Mouse (Mus musculus): ENCODE measurements around the gene Slmap. TPM values are rescaled to one million over a fixed set of nuclear protein-coding genes. Genes with fewer than 3 reads are reported as not detected.
"Not testable (repeated sequence)": the region's sequence is repeated elsewhere in the genome, so short reads cannot be mapped to it uniquely, and the experiment has no call there.

The Slmap gene
- total RNA-seq (2021) = 10 to 100 TPM; 81.3 to 88.8 TPM
- long read RNA-seq, experiment 1, full-length matches to known transcripts = 5 of 60 reads
- long read RNA-seq, experiment 1, partial matches to known transcripts = 18 of 60 reads
- long read RNA-seq, experiment 1, other reads (novel, unspliced or antisense) = 37 of 60 reads
- long read RNA-seq, experiment 2, full-length matches to known transcripts = 6 of 84 reads
- long read RNA-seq, experiment 2, partial matches to known transcripts = 30 of 84 reads
- long read RNA-seq, experiment 2, other reads (novel, unspliced or antisense) = 48 of 84 reads

DNA sequence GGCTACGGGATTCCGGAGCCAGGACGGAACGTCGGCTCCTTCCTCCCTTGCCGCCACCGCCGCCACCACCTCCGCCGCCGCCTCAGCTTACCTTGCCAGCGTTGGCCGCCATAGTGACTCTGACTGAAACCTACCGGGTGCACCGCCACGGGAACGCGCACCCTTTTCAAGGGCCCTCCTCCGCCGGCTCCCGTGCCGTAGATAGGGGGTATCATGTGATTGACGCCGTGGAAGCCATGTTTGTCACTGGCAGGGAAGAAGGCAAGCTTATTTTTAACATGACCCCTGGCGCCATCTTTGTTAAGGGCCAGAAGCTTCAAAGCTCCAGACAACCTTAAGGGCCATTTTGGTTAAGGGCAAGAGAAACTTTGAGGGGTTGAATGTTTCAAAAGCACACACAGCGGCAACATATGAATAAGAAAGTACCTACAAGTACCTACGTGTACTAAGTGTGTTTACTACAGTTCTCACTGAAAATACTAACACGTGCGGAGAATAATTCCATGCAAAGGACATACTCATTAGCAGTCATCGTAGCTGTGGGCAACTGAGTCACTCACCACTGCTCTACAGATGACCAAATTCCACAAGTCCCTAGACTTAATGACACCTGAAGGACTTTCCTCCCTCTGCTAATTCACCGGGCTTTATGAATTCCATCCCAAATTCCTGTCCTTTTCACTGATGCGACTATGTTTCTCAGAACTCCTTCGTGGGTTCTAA lies at the start of gene Slmap:
TSS of gene Slmap (minus strand) at position 175 of the 723 bp plus-strand sequence.
- DNase-seq (ENCODE audit: low spot score in 2 of 2) = peak; percentile 98 to 99

DNA sequence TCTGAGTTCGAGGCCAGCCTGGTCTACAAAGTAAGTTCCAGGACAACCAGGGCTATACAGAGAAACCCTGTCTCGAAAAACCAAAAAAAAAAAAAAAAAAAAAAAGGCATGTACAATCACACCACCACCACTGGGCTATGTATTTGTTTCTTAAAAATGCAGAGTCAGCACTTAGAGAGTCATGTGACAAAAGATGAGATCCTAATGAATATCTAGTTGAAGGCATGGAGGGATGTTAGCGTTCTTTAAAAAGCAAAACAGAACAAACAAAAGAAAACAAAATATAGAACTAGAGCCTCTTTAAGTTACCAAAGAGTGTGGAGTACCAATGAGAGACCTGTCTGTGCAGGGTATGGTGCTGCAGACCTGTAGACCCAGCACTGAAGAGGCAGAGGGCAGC lies 48.9 kb upstream of the Slmap start:
- DNase-seq (ENCODE audit: low spot score in 2 of 2) = no peak

DNA sequence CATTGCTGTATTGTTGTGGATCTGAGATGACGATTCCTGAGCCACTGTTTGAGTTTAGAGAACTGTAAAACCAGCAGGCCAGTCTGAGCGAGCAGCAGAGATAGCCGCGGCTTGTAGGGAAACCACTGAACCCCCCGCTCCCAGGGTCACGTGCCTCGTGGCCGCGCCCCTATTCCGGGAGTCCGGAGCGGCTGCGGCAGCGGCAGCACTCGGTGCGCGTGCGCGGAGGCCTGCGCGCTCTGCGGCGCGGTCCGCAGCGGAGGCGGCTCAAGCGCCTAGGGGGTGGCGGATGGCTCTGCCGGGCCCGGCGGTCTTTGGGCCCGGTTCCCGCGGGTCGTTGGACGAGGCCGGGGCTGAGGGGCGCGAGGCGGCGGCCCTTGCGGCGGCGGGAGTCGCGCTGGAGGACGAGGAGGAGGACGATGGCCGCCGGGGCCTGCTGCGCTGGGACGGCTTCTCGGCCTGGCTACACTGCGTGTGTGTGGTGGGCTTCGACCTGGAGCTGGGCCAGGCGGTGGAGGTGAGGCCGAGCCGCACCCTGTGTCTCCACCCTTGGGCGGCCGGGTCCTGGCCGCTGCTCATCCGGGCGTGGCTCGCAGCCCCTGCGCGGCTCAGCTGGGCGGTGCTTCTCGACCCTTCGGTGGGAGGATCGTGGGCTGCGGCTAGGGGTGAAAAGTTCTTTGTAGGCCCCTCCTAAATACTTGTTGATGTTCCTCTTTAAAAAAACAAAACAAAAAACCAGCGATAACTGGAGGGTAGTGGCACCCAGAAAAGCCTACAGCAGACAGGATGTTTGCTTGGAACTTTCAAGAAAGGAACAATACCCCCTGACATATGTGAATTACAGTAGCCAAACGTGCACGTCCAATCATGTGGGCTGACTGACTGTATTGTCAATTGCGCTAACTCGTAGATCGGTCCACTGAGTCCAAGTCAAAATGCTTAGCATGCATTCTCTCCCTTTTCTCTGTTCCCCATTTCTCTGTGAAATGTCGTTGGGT lies 44.9 kb upstream of the Slmap start:
- DNase-seq (ENCODE audit: low spot score in 2 of 2) = peak; percentile 84 to 87

DNA sequence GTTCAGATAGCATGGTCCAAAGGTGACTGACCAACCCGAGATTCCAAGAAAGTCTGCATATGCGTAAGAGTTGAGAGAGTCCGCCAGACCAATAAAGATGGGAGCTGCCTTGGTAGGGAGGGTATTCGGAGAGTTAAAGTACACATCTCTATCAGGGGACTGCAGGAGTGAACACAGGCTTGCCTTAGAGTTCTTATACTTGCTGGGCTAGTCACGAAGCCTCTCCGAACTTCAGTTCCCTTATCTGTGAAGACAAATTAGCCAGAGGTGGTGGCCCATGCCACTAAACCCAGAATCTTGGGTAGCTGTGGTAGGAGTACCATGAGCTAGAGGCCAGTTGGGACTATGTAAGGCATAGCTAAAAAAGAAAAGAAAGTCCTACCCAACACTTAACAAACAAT lies 44.1 kb upstream of the Slmap start:
- DNase-seq (ENCODE audit: low spot score in 2 of 2) = no peak

DNA sequence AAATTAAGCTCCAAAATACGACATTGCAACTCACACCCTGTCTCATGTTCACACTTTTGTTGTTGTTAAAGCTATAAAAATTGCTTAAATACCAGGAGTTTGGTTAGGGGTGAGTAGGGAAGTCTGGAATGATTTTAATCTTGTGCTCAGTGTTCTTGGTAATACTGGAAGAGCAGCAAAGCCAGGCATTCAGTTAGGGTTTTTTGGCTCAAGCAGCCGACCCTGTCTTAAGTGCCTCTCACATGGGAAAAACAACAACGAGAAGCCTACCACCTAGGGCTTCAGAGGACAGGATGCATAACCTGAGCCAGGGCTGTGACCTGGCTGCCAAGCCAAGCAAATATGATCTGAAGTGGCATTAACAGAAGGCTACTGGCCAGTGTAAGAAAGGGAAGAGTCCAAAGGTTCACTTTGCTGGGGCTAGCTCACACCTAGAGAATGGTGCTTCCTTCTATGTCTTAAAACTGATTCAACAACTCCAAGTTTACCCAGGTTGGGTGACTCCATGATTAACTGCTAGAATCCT lies 41.6 kb upstream of the Slmap start:
- no peak for DNase-seq (ENCODE audit: low spot score in 2 of 2)

DNA sequence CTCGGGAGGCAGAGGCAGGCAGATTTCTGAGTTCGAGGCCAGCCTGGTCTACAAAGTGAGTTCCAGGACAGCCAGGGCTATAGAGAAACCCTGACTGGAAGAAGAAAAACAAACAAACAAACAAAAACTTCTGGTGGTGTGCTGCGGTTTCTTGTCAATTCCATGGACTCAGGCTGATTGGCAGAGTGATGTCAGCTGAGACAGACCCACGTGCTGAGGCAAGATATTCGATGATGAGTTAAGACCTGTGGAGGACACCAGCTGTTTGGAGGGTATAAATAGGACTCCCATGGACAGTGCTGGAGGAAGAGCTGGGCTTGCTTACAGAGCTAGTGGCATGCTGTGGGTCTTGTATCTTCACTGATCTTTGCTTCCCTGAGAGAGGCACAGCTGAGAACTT lies 38.8 kb upstream of the Slmap start, which contains the start of gene Dennd6a:
TSS of gene Dennd6a (plus strand) at position 301 of the 400 bp plus-strand sequence.
- DNase-seq (ENCODE audit: low spot score in 2 of 2) = not testable (repeated sequence)

DNA sequence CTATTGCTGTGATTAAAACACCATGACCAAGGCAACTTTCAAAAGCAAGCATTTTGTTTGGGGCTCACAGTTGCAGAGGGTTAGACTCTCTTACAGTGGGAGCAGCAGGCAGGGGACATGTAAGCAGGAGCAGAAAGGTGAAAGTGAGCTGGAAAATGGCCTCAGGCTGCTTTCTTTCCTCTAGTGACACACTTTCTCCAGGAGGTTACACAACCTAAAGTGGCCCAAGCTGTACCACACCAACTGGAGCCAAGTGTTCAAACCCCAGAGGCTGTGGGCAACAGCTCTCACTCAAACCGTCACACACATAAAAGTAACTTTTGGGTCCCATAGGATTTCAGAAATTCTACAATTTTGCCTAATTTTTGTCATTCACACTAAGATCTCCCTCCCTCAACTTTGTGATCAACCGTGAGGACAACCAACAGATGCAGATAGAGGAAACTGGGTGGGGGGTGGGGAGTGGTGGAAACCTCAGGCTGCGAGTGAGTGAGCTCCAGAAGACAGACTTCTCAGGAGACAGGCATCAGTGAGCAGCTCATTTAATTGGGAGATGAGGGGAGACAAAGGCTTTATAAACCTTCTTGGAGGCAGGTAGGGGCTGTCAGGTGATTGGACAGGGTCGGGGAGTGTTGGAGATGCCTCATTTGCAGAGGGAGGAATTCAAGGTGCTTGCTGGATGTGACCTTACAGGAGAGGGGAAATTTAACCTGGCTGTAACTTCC lies 37.4 kb upstream of the Slmap start:
- DNase-seq (ENCODE audit: low spot score in 2 of 2) = no peak

DNA sequence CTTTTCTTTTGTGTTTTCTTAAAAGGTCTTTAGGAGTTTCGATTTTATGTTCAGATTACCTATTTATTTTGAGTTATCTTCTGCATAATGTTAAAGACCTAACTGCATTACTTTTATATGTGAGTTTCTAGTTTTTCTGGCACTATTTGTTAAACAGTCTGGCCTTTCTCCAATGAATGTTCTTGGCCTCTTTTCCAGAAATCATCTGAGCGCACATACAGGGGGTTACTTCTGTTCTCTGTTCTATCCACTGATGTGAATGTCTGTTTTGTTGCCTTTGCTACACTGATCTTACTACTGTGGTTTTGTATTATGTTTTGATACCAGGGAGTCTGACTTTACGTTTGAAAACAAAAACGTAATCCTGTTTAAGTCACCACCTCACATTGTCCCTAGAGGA lies 35.1 kb upstream of the Slmap start:
- no peak for DNase-seq (ENCODE audit: low spot score in 2 of 2)

DNA sequence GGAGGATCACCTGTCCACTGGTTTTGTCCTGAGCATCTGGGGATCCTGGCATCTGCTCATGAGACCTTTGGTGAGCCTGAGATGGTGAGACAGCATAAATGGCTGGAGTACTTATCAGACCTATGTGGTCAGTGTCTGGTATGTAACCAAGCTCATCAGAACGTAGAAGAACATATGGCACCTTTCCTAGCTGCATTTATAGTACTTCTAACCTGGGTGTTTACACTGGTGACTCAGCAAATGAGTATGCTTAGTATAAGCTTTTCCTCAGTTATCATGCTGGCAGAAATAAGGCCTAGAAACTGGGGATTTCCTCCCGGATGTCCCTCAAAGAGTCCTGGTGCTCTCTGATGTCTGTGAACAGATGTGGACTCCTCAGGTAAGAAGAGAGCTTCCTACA lies 27.5 kb upstream of the Slmap start:
- DNase-seq (ENCODE audit: low spot score in 2 of 2) = no peak

DNA sequence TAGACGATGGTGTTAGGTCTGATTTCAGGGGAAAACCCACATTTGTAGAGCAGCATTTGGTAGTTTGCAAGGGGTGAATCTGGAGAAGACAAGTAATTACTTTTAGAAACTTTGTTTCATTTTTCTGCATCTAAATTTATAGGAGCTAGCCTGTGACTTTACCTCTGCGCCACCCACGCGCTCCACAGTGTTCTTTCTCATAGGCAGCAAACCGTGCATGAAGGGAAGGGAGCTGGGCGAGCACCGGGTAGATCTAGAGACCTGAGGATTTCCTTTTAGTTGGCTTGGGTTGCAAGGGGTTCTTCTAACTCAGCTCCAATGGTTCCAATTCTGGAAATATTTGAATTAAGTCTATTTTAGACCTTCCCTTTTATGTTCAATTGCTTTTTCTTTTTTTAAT lies 23.8 kb upstream of the Slmap start:
- DNase-seq (ENCODE audit: low spot score in 2 of 2) = no peak

DNA sequence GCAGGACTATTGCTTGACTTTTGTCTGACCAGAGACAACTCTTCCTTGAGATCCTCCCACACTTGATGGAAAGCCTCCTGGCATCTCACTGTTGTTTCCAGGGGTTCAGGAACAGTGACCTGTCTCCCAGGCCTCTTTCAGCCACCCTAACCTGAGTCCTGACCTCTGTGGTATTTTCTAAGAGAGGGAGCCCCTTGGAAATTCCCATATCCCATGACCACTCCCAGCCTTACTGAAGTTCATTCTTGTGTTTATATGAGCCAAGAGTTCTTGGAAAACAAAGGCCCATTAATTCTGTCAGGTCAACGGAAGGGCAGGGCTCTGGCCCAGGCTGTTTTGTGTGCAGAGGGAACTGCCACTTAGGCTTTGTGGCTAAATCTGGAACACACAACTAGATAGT lies 22.9 kb upstream of the Slmap start:
- DNase-seq (ENCODE audit: low spot score in 2 of 2) = no peak

DNA sequence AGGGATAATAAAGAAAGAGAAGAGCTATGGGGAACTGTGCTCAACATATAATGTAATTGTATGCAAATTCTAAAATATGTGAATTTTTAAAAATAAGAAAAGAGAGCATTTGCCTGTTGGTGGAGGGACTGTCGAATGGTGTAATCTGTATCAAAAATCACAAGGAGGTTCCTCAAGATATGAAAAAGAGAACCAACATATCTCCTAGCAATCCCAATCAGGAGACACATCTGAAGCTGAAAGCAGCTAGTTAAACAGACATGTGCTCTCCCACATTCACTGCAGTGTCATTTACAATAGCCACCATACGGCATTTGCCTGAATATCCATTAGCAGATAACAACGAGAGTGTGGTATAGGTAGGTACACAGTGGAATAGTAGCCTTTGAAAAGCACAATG lies 18.1 kb upstream of the Slmap start:
- DNase-seq (ENCODE audit: low spot score in 2 of 2) = no peak

DNA sequence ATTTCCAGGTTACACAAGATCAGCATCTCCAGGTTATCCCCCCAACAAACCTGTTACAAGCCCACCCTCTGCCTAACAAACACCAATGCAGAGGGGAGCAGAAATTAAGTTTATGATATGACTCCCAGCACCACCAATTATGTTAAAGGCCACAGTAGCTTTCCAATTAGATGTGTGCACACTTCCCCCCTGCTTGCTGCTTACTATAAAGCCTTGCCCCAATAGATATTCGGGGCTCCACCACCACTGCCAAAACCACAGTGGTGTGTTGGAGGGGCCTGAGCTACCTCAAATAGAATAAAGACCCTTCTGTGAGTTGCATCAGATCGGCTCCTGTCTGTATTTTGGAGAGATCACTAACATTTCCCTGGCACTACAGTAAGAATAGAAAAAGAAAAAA lies 17.7 kb upstream of the Slmap start:
- no peak for DNase-seq (ENCODE audit: low spot score in 2 of 2)

DNA sequence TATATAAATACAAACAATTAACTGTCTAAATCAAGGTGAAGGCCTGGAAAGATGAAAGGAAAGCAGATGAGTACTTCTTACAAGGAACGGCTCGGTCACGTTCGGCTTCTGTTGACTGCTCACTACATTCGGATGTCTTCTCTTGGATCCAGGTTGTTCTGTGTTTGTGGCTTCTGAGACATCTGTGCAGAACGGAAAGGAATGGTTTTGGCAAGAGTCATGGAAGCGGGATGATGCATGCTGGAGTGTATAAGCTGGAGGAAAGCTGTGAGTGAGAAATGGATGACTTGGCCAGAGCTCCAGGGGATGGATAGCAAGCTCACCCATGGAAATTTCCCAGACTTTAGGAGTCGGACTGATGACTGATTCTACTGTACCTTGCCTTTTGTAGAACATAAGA lies 16.0 kb upstream of the Slmap start:
- DNase-seq (ENCODE audit: low spot score in 2 of 2) = no peak

DNA sequence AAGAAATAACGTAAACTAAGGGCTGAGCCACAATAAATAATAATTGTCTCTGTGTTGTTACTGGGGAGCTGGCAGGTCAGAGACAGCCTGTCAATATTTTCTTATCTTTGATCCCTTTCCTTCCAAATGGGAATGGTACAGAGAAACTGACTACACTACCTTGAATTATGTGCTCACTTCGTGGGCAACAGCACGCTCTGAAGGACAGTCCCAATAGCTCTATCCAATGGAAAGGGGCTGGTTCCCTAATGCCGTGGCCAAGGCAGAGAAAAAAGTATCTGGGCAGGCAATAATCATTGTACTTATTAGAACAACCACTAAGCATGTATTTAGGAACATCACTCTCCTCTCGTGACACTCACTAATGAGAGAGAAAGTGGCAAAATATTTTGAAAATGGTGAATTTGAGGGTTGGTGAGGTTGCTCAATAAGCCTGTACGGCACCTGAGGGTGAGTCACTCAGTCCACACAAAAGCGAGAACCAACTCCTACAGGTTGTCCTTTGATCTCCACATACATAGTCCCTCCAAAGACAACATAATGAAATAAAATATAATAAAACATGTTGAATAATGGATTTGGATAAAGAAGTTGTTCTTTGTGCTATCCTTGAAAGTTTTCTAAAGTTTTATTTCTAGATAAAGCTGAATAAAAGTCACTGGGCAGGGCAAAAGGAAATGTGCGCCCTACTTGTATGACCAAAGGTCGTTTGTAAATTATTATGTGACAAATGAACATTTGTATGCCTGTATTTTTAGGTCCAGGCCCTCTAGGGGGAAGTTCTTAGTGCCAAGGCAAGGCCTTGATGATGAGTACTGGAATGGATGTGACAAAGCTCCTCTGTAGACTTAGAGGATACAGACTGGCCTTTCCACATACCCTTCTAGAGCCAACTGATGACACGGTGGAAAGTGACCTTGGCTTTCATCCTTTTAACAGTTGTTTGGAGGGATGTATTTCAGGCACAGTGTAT lies 13.1 kb upstream of the Slmap start:
- no peak for DNase-seq (ENCODE audit: low spot score in 2 of 2)

DNA sequence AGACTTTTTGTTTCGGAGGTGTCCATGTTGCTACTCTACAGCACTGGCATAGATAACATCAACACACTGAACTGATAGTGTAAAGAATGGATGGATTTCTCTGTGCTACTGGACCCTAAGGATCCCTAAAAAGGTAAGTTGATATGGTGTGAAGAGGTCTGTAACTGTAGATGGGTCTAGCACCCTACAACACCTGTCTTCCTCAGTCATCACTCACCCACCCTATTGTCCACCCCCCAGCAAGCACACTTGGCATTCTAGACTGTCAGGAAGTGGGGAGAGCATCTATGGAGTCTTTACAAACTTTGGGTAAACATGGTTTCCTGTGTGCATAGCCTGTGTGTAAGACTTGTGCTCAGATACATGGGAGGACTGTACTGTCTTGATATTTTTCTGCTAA lies 7.4 kb upstream of the Slmap start:
- DNase-seq (ENCODE audit: low spot score in 2 of 2) = no peak

DNA sequence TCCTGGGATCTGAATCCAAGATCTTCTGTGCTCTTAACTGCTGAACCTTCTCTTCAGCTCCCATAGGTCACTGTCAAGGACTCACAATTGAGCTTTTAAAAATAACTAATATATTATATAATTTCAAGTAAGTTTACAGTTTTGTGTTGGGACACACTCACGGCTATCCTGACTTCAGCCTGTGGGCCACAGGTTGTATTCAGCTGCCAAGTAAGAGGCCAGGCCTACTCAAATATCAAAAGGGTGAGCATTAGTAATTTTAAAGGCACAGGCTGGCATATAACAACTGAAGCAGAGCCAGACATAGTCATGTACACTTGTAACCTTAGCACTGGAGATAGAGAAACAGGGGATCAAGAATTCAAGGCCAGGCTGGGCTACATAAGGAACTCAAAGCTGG lies 5.8 kb upstream of the Slmap start:
- no peak for DNase-seq (ENCODE audit: low spot score in 2 of 2)

DNA sequence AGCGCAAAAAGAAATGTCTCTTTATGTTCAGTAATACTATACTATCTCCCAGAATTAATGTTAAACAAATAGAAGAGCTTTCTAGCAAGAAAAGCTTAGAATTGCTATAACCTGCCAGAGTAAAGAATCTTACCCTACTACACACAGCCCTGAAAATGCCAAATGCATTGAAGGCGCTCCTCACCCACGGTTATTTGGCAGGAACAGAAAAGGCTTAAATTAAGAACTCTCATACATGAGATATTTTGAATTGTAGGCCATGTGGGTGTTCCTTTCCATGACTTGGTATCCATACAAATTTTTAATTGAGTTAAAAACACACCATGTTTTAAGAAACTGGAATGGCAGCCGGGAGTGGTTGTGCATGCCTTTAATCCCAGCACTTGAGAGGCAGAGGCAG lies 4.5 kb upstream of the Slmap start:
- no peak for DNase-seq (ENCODE audit: low spot score in 2 of 2)
